In the genomic region with DNA sequence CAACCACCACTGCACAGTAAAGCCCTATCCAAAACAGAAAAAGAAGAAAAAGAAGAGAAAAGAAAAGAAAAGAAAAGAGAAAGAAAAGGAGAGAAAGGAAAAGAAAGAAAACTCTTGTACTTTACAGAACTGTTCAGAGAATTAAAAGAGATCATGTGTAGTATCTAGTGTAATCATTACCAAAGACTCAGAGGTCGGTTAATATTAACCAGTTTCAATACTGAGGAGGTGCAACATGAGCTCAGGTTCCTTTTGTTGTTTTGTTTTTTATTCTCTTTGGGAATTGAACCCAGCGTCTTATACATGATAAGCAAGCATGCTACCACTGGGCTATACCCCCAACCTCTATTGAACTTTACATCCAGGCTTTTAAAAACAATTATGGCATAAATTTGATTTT, we compare ENCODE assay signal across 19 mouse cellular contexts.
"Had no signal": no experiment of that assay in that cellular context is flagged by ENCODE, and none has a peak within 500 bp of the region (broad histone marks: within the 10 kb centered on the region; RNA-seq: fewer than 3 reads in every experiment).

No protein-coding gene starts in this region.

- H3K4me3 ChIP-seq: midbrain, embryonic 10.5 days; midbrain, embryonic 12.5 days; myocyte; neural tube, embryonic 13.5 days; neural tube, embryonic 15.5 days had no signal

- H3K27ac ChIP-seq: midbrain, embryonic 10.5 days; midbrain, embryonic 12.5 days; neural tube, embryonic 13.5 days; neural tube, embryonic 15.5 days had no signal

- ATAC-seq: midbrain, embryonic 16.5 days had no signal

- H3K27me3 ChIP-seq: midbrain, embryonic 12.5 days; neural tube, embryonic 13.5 days; neural tube, embryonic 15.5 days had no signal

- H3K9me3 ChIP-seq: midbrain, embryonic 10.5 days; midbrain, embryonic 12.5 days; neural tube, embryonic 13.5 days; neural tube, embryonic 15.5 days had no signal

- H3K9ac ChIP-seq: lung, embryonic 14.5 days; midbrain, embryonic 12.5 days; neural tube, embryonic 13.5 days; neural tube, embryonic 15.5 days had no signal

- DNase-seq: lung, adult 18-20 months; lung, embryonic 14.5 days; lung, postnatal 10 days; lung, postnatal 4 days; midbrain, embryonic 14.5 days; retina, postnatal 1 day; right cerebral cortex, adult 18-20 months; right cerebral cortex, postnatal 25 days; right cerebral cortex, postnatal 4 days; spleen, adult 18-20 months; thymus, adult 18-20 months; thymus, postnatal 14 days; thymus, postnatal 36 days had no signal

- H3K4me2 ChIP-seq: lung, embryonic 14.5 days; midbrain, embryonic 12.5 days; neural tube, embryonic 13.5 days; neural tube, embryonic 15.5 days had no signal

- H3K36me3 ChIP-seq: midbrain, embryonic 10.5 days; midbrain, embryonic 12.5 days; neural tube, embryonic 13.5 days; neural tube, embryonic 15.5 days had no signal

- H3K4me1 ChIP-seq: midbrain, embryonic 10.5 days; midbrain, embryonic 12.5 days; neural tube, embryonic 13.5 days; neural tube, embryonic 15.5 days had no signal
